Mouse (Mus musculus) kidney, adult 2 months (tissue): ENCODE results near the gene Spag7.

Experiments
- CTCF ChIP-seq: fragments of 200-500 bp; conservative IDR thresholded peaks from 2 replicates; pipeline ENCODE4 v1.5.1; 2011; ENCODE audit warnings: low read depth, mild to moderate bottlenecking, control low read depth, low read length, moderate library complexity, mixed read lengths; ENCODE audit not compliant: insufficient read depth, insufficient read length
- POLR2A ChIP-seq: fragments of 200-500 bp; IDR thresholded peaks from one replicate; pipeline ENCODE4 v1.6.1; 2011; ENCODE audit warnings: low read depth, low read length, control low read depth

DNA sequence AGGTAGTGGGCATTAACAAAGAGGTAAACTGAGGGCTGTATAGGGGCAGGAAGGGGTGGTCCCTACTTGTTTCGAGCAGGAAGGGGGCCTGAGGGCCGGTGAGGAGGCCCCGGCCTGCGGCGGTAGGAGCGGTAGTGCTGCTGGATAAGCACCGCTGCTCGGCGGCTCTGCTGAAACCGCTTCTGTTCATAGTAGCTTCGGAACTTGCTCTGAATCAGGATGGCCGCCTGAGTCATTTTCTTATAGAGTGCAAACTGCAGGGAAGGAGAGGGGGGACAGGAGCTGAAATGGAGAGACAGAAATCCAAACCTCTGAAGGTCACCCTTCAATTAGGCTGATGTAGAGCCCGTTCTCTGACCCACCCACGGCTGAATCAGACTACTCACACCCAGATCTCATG is 1.3 kb upstream of the Spag7 start:
- TF ChIP-seq CTCF (no peak), POLR2A (no peak)
